ENCODE assay signal across 11 mouse cellular contexts in the genomic region with DNA sequence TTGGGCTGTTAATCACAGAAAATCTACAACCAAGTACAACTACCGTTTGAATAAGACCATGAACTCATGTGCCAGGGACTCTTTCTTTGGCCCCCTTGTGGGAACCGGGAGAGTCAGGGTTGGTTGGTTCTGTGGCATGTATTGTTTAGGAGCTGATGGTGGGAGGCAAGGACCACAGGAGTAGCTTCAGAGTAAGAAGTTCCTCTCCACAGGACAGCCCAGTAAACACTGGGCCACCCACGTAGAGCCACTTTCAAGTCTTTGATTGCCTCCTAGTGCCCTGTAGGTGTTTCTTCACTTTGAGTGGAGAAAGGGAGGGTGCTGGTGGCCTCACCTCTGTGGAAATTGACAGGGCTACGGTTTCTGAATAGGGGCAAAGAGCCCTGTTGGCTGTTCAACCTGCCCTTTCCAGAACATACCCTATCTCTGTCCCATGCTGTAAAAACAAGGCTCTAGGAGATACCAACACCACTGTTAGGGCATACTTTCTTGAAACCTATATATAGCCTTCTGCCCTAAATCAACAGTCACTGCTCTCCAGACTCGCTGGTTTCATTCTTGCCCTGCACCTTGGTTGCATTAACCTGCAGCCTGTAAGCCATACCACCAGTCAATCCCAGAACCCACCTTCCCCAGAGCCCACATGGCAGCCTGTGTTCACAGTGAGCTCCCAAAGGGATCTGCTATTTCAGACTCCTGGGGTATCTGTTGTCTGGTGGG. TPM values are rescaled to one million over a fixed set of nuclear protein-coding genes. Genes with fewer than 3 reads are reported as not detected.
DNase-seq lines count a peak whose midpoint lies in the region; ATAC-seq lines count a peak whose summit lies in the region.
"Had no signal": no experiment of that assay in that cellular context is flagged by ENCODE, and none has a peak within 500 bp of the region (broad histone marks: within the 10 kb centered on the region; RNA-seq: fewer than 3 reads in every experiment).

No protein-coding gene starts in this region.

- H3K9ac ChIP-seq in heart, embryonic 13.5 days, result no peak overlapping the region
- no peak overlapping the region for H3K9ac ChIP-seq in lung, embryonic 15.5 days
- no peak overlapping the region for H3K9ac ChIP-seq in stomach, embryonic 14.5 days (replicated peaks; ENCODE audit: low read depth, low read length)

- no peaks in the 10 kb centered on the region for H3K27me3 ChIP-seq in heart, embryonic 13.5 days (replicated peaks)
- H3K27me3 ChIP-seq in lung, embryonic 15.5 days, result no peaks in the 10 kb centered on the region
- H3K27me3 ChIP-seq in stomach, embryonic 14.5 days (ENCODE audit: control insufficient read depth, insufficient read depth, low read length), result no peaks in the 10 kb centered on the region

- intact Hi-C loops in left cerebral cortex, postnatal 14 days (cut with DNase I), result no loop called here

- peaks cover 17% of the 10 kb centered on the region for H3K4me1 ChIP-seq in heart, embryonic 13.5 days
- H3K4me1 ChIP-seq in lung, embryonic 15.5 days, result peaks cover 13% of the 10 kb centered on the region
- H3K4me1 ChIP-seq in stomach, embryonic 14.5 days (ENCODE audit: control insufficient read depth, insufficient read depth, low read length), result 0 out of 2 replicates have a peak, but pooled peaks cover 6% of the 10 kb centered on the region

- peak overlapping the region; percentile 18; the same call in 1 of the 2 replicates for H3K4me2 ChIP-seq in heart, embryonic 13.5 days
- no peak overlapping the region for H3K4me2 ChIP-seq in lung, embryonic 15.5 days
- no peak overlapping the region for H3K4me2 ChIP-seq in stomach, embryonic 14.5 days (replicated peaks; ENCODE audit: low read depth, low read length)

- ATAC-seq in heart, embryonic 13.5 days (ENCODE audit: extremely low read depth, insufficient number of reproducible peaks, low FRiP score, low TSS enrichment), result no peak; the same call in 1 of the 2 replicates
- no peak for ATAC-seq in lung, embryonic 15.5 days (ENCODE audit: borderline replicate concordance, extremely low read depth, low FRiP score, low TSS enrichment)
- ATAC-seq in stomach, embryonic 14.5 days (ENCODE audit: insufficient number of reproducible peaks, insufficient read depth, low FRiP score, low read depth), result 0 out of 2 replicates have a peak, but pooled peaks have one; percentile 39

- H3K4me3 ChIP-seq in heart, embryonic 13.5 days, result no peak overlapping the region
- H3K4me3 ChIP-seq in lung, embryonic 15.5 days, result no peak overlapping the region
- no peak overlapping the region for H3K4me3 ChIP-seq in stomach, embryonic 14.5 days (ENCODE audit: low read depth, low read length)

- H3K9me3 ChIP-seq in heart, embryonic 13.5 days, result no peaks in the 10 kb centered on the region
- no peaks in the 10 kb centered on the region for H3K9me3 ChIP-seq in lung, embryonic 15.5 days
- no peaks in the 10 kb centered on the region for H3K9me3 ChIP-seq in stomach, embryonic 14.5 days (ENCODE audit: control insufficient read depth, low read depth, low read length)

- peaks cover 40% of the 10 kb centered on the region for H3K36me3 ChIP-seq in heart, embryonic 13.5 days
- H3K36me3 ChIP-seq in lung, embryonic 15.5 days, result peaks cover 20% of the 10 kb centered on the region; the same call in 1 of the 2 replicates
- H3K36me3 ChIP-seq in stomach, embryonic 14.5 days (ENCODE audit: control insufficient read depth, insufficient read depth, low read length), result peaks cover 11% of the 10 kb centered on the region; the same call in 1 of the 2 replicates

- peak overlapping the region; percentile 40 for H3K27ac ChIP-seq in heart, embryonic 13.5 days (replicated peaks)
- peak overlapping the region; percentile 39 for H3K27ac ChIP-seq in lung, embryonic 15.5 days
- H3K27ac ChIP-seq in stomach, embryonic 14.5 days (ENCODE audit: low read length), result peak overlapping the region; percentile 23; the same call in 1 of the 2 replicates

- DNase-seq in heart, postnatal 4 days, result no peak
- no peak for DNase-seq in lung, adult 18-20 months
- DNase-seq in embryo, embryonic 11.5 days (ENCODE audit: low read depth, low spot score), result peak; percentile 13
- no peak for DNase-seq in left cerebral cortex, postnatal 14 days (ENCODE audit: low spot score in 2 of 2)
- no peak for DNase-seq in layer of hippocampus, adult 11-12 months (ENCODE audit: low spot score)
- DNase-seq: adrenal gland, postnatal 10 days; cerebellum, postnatal 14 days; gastrocnemius, postnatal 25 days had no signal

- WGBS in heart, embryonic 13.5 days, result 30% methylated on average over 5 of the region's 5 CpGs
- WGBS in lung, embryonic 15.5 days, result 24% methylated on average over 5 of the region's 5 CpGs
- 35% methylated on average over 5 of the region's 5 CpGs for WGBS in stomach, embryonic 14.5 days

RNA-seq across cellular contexts. Expression of a gene that starts 35.4 kb away (rescaled TPM):
- polyA plus RNA-seq in heart, embryonic 13.5 days (2015; fragmentation: Nextera tagmentation; extraction: Ambion mirVana), result 65.4 and 74.3 TPM in 2 replicates
- total RNA-seq in heart, postnatal 4 days (2021), result 100 to 1,000 TPM; 234 to 256 TPM
- polyA plus RNA-seq in lung, embryonic 15.5 days (2015; fragmentation: Nextera tagmentation; extraction: Ambion mirVana), result 44.8 and 45.6 TPM in 2 replicates
- 84.0 and 89.5 TPM in 2 replicates for polyA plus RNA-seq in stomach, embryonic 14.5 days (2014; fragmentation: Nextera tagmentation; extraction: Ambion mirVana)
- 100 to 1,000 TPM; 108 to 126 TPM for total RNA-seq in left cerebral cortex, postnatal 14 days (2021)

RNA-seq across cellular contexts. Expression of a gene that starts 39.3 kb away (rescaled TPM):
- polyA plus RNA-seq in heart, embryonic 13.5 days (2015; fragmentation: Nextera tagmentation; extraction: Ambion mirVana), result 40.7 and 42.0 TPM in 2 replicates
- 10 to 100 TPM; 23.5 to 30.4 TPM for total RNA-seq in heart, postnatal 4 days (2021)
- polyA plus RNA-seq in lung, embryonic 15.5 days (2015; fragmentation: Nextera tagmentation; extraction: Ambion mirVana), result 59.3 and 60.8 TPM in 2 replicates
- polyA plus RNA-seq in stomach, embryonic 14.5 days (2014; fragmentation: Nextera tagmentation; extraction: Ambion mirVana), result 60.8 and 70.3 TPM in 2 replicates
- total RNA-seq in left cerebral cortex, postnatal 14 days (2021), result 10 to 100 TPM; 30.0 to 33.7 TPM
